Mouse (Mus musculus) small intestine, adult 2 months (tissue): Measurements from ENCODE around the gene Gde1. TPM values are rescaled to one million over a fixed set of nuclear protein-coding genes. Genes with fewer than 3 reads are reported as not detected.

Experiments
- H3K27ac ChIP-seq: fragments of 200-500 bp; 2 replicates; pipeline ENCODE4 v1.5.1; 2012; ENCODE audit warnings: low read depth, low read length, control low read depth, inconsistent platforms; ENCODE audit not compliant: insufficient read depth
- H3K27me3 ChIP-seq: fragments of 200-500 bp; 2 replicates; pipeline ENCODE4 v1.6.1; 2012; ENCODE audit warnings: mild to moderate bottlenecking, moderate library complexity, low read length, inconsistent platforms; ENCODE audit not compliant: control insufficient read depth, insufficient read depth
- H3K36me3 ChIP-seq: fragments of 200-500 bp; 2 replicates; pipeline ENCODE4 v1.6.1; 2012; ENCODE audit warnings: mild to moderate bottlenecking, low read length, control low read depth, inconsistent platforms; ENCODE audit not compliant: control insufficient read depth, insufficient read depth
- H3K4me1 ChIP-seq: fragments of 200-500 bp; 2 replicates; pipeline ENCODE4 v1.6.1; 2012; ENCODE audit warnings: low read length, inconsistent platforms, mixed read lengths; ENCODE audit not compliant: control insufficient read depth, insufficient read depth, insufficient read length
- H3K4me3 ChIP-seq: fragments of 200-500 bp; 2 replicates; pipeline ENCODE4 v1.5.1; 2012; ENCODE audit warnings: low read depth, mild to moderate bottlenecking, control low read depth, inconsistent platforms, low read length, moderate library complexity
- CTCF ChIP-seq: fragments of 200-500 bp; IDR thresholded peaks from 2 replicates; pipeline ENCODE4 v1.5.1; 2012; ENCODE audit warnings: low read depth, mild to moderate bottlenecking, control low read depth, inconsistent platforms, low read length, moderate library complexity, mixed read lengths; ENCODE audit not compliant: insufficient replicate concordance, insufficient read length; ENCODE audit errors: extremely low read depth
- POLR2A ChIP-seq: fragments of 200-500 bp; IDR thresholded peaks from 2 replicates; pipeline ENCODE4 v1.6.1; 2012; ENCODE audit warnings: low read depth, mild to moderate bottlenecking, control low read depth, inconsistent platforms, low read length, moderate library complexity
- WGBS: fragments of 180-500 bp; shearing (Covaris S2); methylation state at CpG from one replicate; pipeline ENCODE4 v1.1.7; 2018; 5-methylcytosine and 5-hydroxymethylcytosine counted together
- polyA plus RNA-seq: library from polyadenylated mRNA; depleted of rRNA; stranded (reverse); fragments of >200 nt; gene quantifications from 2 replicates; pipeline ENCODE4 v1.2.3, GENCODE M21; 2012; rRNA removed

Gde1 gene
- 535 and 645 TPM in 2 replicates for polyA plus RNA-seq

DNA sequence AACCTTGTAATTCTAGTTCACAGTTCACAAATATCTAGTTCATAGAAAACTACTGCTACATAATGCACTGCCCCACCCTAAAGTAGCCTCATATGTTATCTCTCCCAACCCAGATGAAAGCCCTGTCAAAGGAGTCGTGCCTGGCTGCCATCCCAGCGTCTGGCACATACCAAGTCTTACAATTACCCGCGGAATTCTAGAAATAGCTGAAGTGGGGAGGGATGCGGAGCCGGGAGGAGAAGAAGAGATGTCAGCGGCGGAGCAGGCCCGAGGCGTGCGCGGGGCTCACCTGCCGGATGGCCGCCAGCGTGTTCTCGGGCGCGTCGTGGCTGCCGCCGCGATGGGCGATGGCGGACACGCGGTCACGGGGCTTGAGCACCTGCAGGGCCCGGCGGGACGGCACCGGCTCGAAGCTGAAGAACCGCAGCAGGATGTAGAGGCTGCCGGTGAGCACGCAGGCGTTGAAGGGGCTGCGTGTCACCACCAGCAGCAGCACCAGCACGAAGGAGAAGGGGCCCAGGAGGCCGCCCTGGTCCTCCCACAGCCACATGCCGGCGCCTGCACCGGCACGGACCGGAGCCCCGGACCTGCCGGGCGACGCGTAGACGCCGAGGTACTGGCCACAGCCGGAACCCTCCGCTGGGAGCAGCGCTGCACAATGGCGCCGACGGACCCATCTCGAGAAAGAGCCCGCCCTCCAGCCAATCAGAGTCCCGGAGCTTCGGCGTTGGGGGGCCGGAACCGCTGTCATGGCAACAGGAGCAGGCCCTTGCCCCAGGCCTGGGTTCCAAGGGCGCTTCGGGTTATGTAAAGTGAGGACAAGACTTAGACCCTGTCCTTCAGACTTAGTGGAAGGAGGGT lies at the start of gene Gde1:
Gde1 (minus strand) TSS at position 678 of the 861 bp plus-strand sequence.
- TF ChIP-seq POLR2A (peak; percentile 51), CTCF (no peak)
- WGBS = under 1% methylated on average over 66 of the region's 66 CpGs

DNA sequence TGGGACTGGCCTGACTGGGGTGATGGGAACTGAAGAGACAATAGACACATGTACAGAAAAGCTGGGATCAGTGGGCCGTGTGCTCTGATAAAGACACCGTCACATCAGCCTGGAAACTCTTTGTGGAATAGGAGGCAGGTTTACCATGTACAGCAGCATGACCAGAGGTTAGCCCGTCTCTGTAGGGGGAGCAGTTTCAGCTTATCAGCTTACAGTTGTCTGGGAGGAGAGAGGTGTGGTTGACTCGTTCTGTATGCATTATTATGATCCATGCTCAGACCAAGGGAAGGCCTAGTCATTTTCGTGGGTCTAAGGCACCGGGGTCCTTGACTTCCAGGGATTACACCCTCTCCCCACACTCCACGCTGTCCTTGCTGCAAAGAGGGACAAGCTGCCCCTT lies 46.0 kb upstream of the Gde1 start:
- TF ChIP-seq POLR2A (no peak), CTCF (no peak)
- Histone ChIP-seq H3K27me3 (no peaks in the 10 kb centered on the region), H3K36me3 (peaks cover 61% of the 10 kb centered on the region), H3K27ac (no peak overlapping the region), H3K4me3 (no peak overlapping the region), H3K4me1 (no peaks in the 10 kb centered on the region)
- 85% methylated on average over 7 of the region's 7 CpGs for WGBS

More for the DNA sequence above, at the start of gene Gde1:
- H3K27me3 ChIP-seq = no peaks in the 10 kb centered on the region; the same call in 1 of the 2 replicates
- peaks cover 4% of the 10 kb centered on the region; the same call in 1 of the 2 replicates for H3K36me3 ChIP-seq
- peak within 1 kb of the TSS; percentile 81 for H3K4me3 ChIP-seq
- peak within 1 kb of the TSS; percentile 89 for H3K27ac ChIP-seq
- peaks cover 14% of the 10 kb centered on the region for H3K4me1 ChIP-seq

DNA sequence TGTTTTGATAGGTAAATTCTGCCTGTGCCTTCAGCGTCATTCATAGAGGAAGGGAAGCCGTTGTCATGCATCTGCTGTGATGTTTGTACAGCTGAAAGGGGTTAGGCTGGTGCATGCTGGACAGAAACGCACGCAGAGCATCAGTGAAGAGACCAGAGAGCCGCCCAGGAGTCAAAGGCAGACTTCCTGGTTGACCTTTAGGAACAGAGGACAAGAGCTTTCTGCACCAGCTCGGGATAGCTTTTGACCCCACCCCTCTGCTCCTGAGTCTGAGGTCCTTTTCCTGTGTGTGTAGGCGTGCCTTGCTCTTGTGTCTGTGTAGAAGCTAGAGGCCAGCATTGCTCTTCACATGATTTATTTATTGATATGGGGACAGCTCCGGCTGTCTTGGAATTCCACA lies 44.1 kb upstream of the Gde1 start:
- Histone ChIP-seq H3K4me1 (no peaks in the 10 kb centered on the region), H3K36me3 (peaks cover 60% of the 10 kb centered on the region), H3K27ac (no peak overlapping the region), H3K27me3 (no peaks in the 10 kb centered on the region), H3K4me3 (no peak overlapping the region)
- 70% methylated on average over 8 of the region's 8 CpGs for WGBS
- TF ChIP-seq POLR2A (no peak), CTCF (no peak)

DNA sequence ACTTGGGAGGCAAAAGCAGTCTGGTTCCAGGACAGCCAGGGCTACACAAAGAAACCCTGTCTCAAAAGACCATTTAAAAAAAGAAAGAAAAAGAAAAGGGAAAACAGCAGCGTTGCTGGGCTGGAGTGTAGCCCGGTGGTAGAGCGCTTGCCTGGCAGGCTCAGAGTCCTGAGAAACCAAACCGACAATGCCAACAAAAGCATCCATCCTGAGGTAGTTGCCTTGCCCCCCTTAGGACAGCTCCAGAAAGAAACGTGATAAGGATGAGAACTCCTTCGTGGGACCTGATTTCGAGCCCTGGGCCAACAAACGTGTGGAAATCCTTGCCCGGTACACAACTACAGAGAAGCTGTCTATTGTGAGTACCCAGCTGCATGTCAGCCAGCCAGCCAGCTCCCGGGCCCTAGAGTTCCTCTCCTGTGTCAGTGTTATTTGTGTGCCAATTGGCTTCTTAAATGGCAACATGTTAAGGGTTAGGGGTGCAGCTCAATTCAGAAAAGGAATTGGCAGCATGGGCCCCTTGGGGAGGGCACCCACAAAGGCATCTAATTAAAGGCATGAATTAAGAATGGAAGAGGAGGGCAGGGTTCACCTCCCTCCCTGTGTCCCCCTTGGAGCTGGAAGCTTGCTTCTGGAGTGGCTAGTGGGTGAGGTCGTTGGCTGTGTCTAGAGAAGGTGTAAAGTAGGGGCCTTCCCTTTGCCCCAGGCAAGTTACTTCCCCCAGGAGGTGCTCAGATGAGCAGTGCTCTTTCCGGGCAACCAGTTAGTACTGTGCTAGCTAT lies 42.5 kb upstream of the Gde1 start:
- no peak for TF ChIP-seq POLR2A
- Histone ChIP-seq H3K27me3 (no peaks in the 10 kb centered on the region), H3K4me3 (no peak overlapping the region), H3K27ac (no peak overlapping the region), H3K4me1 (no peaks in the 10 kb centered on the region), H3K36me3 (peaks cover 53% of the 10 kb centered on the region)
- 92% methylated on average over 12 of the region's 12 CpGs for WGBS

DNA sequence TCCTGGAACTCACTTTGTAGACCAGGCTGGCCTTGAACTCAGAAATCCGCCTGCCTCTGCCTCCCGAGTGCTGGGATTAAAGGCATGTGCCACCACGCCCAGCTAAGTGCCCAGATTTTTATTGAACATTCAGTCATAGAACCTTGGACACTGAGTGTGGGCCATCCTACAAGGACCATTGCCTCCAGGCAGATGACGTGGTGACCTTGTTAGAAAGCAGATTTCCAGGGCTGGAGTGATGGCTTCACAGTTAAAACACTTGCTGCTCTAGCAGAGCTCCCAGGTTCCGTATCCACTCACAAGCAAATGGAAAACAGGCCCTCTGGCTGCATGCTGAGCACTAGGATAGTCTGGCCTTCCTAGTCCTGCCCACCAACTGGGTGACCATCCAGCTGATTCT lies 39.2 kb upstream of the Gde1 start:
- peaks cover 34% of the 10 kb centered on the region for H3K36me3 ChIP-seq

DNA sequence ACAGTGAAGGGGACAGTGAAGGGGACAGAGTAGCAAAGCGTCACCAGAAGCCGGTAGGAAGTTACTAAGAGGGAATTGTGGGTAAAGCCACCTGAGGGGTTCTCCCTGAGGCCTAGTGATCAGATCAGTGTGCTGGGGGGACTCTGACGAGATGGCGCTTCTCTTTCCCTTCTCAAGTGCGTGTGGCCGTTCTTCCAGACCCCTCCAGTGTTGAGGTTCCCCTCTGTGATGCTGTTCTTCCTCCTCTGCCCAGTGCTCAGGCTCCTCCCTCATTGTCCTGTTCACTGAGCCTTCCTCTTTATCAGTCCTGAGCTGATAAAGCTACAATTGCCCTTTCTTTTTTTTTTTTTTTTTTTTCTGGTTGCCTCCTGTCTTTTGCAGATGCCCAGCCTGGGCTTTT lies 36.7 kb upstream of the Gde1 start:
- peaks cover 16% of the 10 kb centered on the region for H3K36me3 ChIP-seq
- peaks cover 12% of the 10 kb centered on the region for H3K4me1 ChIP-seq
- H3K27me3 ChIP-seq = no peaks in the 10 kb centered on the region
- H3K4me3 ChIP-seq = no peak overlapping the region
- 53% methylated on average over 6 of the region's 6 CpGs for WGBS
- H3K27ac ChIP-seq = no peak overlapping the region
- TF ChIP-seq POLR2A (no peak), CTCF (no peak)

More for the DNA sequence above, 39.2 kb upstream of the Gde1 start:
- no peak overlapping the region for H3K4me3 ChIP-seq
- no peaks in the 10 kb centered on the region for H3K27me3 ChIP-seq
- WGBS = 88% methylated on average over 5 of the region's 5 CpGs
- peaks cover 12% of the 10 kb centered on the region for H3K4me1 ChIP-seq
- H3K27ac ChIP-seq = no peak overlapping the region
- TF ChIP-seq CTCF = no peak
- TF ChIP-seq POLR2A = no peak
